Mouse (Mus musculus) MEL (cell line): ENCODE measurements around the gene Gfra1. TPM values are rescaled to one million over a fixed set of nuclear protein-coding genes. Genes with fewer than 3 reads are reported as not detected.

Source experiments
- DNase-seq: peaks from one replicate; pipeline ENCODE4 v3.0.0; 2011; ENCODE audit warnings: low read depth, low spot score
- H3K27ac ChIP-seq: 2 replicates; pipeline ENCODE4 v1.5.1; 2012; ENCODE audit warnings: low read depth, mild to moderate bottlenecking, control low read depth, low read length, moderate library complexity; ENCODE audit not compliant: control insufficient read depth
- H3K27me3 ChIP-seq, 2 experiments: fragments of 150-350 bp in 1 of 2; sonication (generic) in 1 of 2; 2 replicates each; pipeline ENCODE4 v1.6.1; 2012; ENCODE audit warnings: low read length in 2 of 2, mild to moderate bottlenecking in 2 of 2, improper control_type of control experiment in 1 of 2, moderate library complexity in 1 of 2; ENCODE audit not compliant: insufficient read depth in 2 of 2, control insufficient read depth in 1 of 2
- H3K36me3 ChIP-seq, 2 experiments: 2 replicates each; pipeline ENCODE4 v1.6.1; 2012 to 2014; ENCODE audit warnings: low read length in 2 of 2, improper control_type of control experiment in 1 of 2, inconsistent platforms in 1 of 2, mild to moderate bottlenecking in 1 of 2; ENCODE audit not compliant: insufficient read depth in 2 of 2, control insufficient read depth in 1 of 2
- H3K4me1 ChIP-seq, 2 experiments: fragments of 150-350 bp in 1 of 2; sonication (generic) in 1 of 2; 2 replicates each; pipeline ENCODE4 v1.6.1; 2012; ENCODE audit warnings: low read length in 2 of 2, improper control_type of control experiment in 1 of 2, mild to moderate bottlenecking in 1 of 2; ENCODE audit not compliant: insufficient read depth in 2 of 2, control insufficient read depth in 1 of 2
- H3K4me3 ChIP-seq, 2 experiments: fragments of 150-350 bp in 1 of 2; sonication (generic) in 1 of 2; 2 replicates each; pipeline ENCODE4 v1.5.1; 2012; ENCODE audit warnings: low read depth in 2 of 2, low read length in 2 of 2, mild to moderate bottlenecking in 2 of 2, moderate library complexity in 2 of 2, control low read depth in 1 of 2, improper control_type of control experiment in 1 of 2; ENCODE audit not compliant: control insufficient read depth in 1 of 2, insufficient read depth in 1 of 2
- H3K79me2 ChIP-seq: 2 replicates; pipeline ENCODE4 v1.6.1; 2012; ENCODE audit warnings: mild to moderate bottlenecking, low read length, moderate library complexity; ENCODE audit not compliant: control insufficient read depth, poor library complexity, insufficient read depth
- H3K9ac ChIP-seq: 2 replicates; pipeline ENCODE4 v1.6.1; 2012; ENCODE audit warnings: low read depth, mild to moderate bottlenecking, control low read depth, low read length, moderate library complexity; ENCODE audit not compliant: control insufficient read depth, poor library complexity, severe bottlenecking
- H3K9me3 ChIP-seq: fragments of 150-350 bp; sonication (generic); replicated peaks from 2 replicates; pipeline ENCODE4 v1.6.1; 2012; ENCODE audit warnings: mild to moderate bottlenecking, low read length, improper control_type of control experiment, moderate library complexity; ENCODE audit not compliant: insufficient read depth
- BHLHE40 ChIP-seq: IDR thresholded peaks from 2 replicates; pipeline ENCODE4 v1.6.1; 2012; ENCODE audit warnings: low read depth, mild to moderate bottlenecking, inconsistent platforms, low read length, improper control_type of control experiment, borderline replicate concordance
- E2F4 ChIP-seq: IDR thresholded peaks from 2 replicates; pipeline ENCODE4 v1.6.1; 2011; ENCODE audit warnings: low read depth, low read length, improper control_type of control experiment, borderline replicate concordance
- ELF1 ChIP-seq: IDR thresholded peaks from 2 replicates; pipeline ENCODE4 v1.6.1; 2014; ENCODE audit warnings: low read depth, mild to moderate bottlenecking, inconsistent platforms, low read length, improper control_type of control experiment, moderate library complexity
- EP300 ChIP-seq, 2 experiments: IDR thresholded peaks; 2 replicates each; pipeline ENCODE4 v1.6.1; 2011; ENCODE audit warnings: improper control_type of control experiment in 2 of 2, low read length in 2 of 2, low read depth in 1 of 2, mild to moderate bottlenecking in 1 of 2
- GATA1 ChIP-seq: IDR thresholded peaks from 2 replicates; pipeline ENCODE4 v1.6.1; 2011; ENCODE audit warnings: low read depth, low read length, improper control_type of control experiment
- HCFC1 ChIP-seq: IDR thresholded peaks from 2 replicates; pipeline ENCODE4 v1.6.1; 2012; ENCODE audit warnings: low read depth, mild to moderate bottlenecking, inconsistent platforms, low read length, improper control_type of control experiment, moderate library complexity
- KAT2A ChIP-seq: conservative IDR thresholded peaks from 2 replicates; pipeline ENCODE4 v1.6.1; 2012; ENCODE audit warnings: low read depth, low read length, improper control_type of control experiment, inconsistent platforms
- MAFK ChIP-seq: IDR thresholded peaks from 2 replicates; pipeline ENCODE4 v1.6.1; 2011; ENCODE audit warnings: low read depth, mild to moderate bottlenecking, low read length, improper control_type of control experiment, borderline replicate concordance
- MAZ ChIP-seq: IDR thresholded peaks from 2 replicates; pipeline ENCODE4 v1.6.1; 2012; ENCODE audit warnings: low read depth, mild to moderate bottlenecking, inconsistent platforms, low read length, improper control_type of control experiment
- POLR2A ChIP-seq, 2 experiments: IDR thresholded peaks; 2 replicates each; pipeline ENCODE4 v1.6.1; 2011 to 2012; ENCODE audit warnings: low read length in 2 of 2, mild to moderate bottlenecking in 2 of 2, control low read depth in 1 of 2, improper control_type of control experiment in 1 of 2, low read depth in 1 of 2, moderate library complexity in 1 of 2; ENCODE audit not compliant: control insufficient read depth in 1 of 2, insufficient read depth in 1 of 2, poor library complexity in 1 of 2
- POLR2AphosphoS2 ChIP-seq: IDR thresholded peaks from 2 replicates; pipeline ENCODE4 v1.6.1; 2011; ENCODE audit warnings: low read length, improper control_type of control experiment
- RAD21 ChIP-seq: IDR thresholded peaks from 2 replicates; pipeline ENCODE4 v1.6.1; 2011; ENCODE audit warnings: mild to moderate bottlenecking, low read depth, low read length, improper control_type of control experiment
- RCOR1 ChIP-seq: IDR thresholded peaks from 2 replicates; pipeline ENCODE4 v1.6.1; 2012; ENCODE audit warnings: low read depth, mild to moderate bottlenecking, inconsistent platforms, low read length, improper control_type of control experiment
- SMC3 ChIP-seq: IDR thresholded peaks from 2 replicates; pipeline ENCODE4 v1.6.1; 2011; ENCODE audit warnings: low read depth, low read length, improper control_type of control experiment
- TAL1 ChIP-seq: IDR thresholded peaks from 2 replicates; pipeline ENCODE4 v1.6.1; 2012; ENCODE audit warnings: mild to moderate bottlenecking, inconsistent platforms, low read length, moderate library complexity, mixed read lengths
- TBP ChIP-seq: IDR thresholded peaks from 2 replicates; pipeline ENCODE4 v1.8.0; 2011; ENCODE audit warnings: low read depth, low read length, improper control_type of control experiment
- TCF12 ChIP-seq: IDR thresholded peaks from 2 replicates; pipeline ENCODE4 v1.6.1; 2014; ENCODE audit warnings: low read depth, mild to moderate bottlenecking, inconsistent platforms, low read length, improper control_type of control experiment, moderate library complexity
- USF1 ChIP-seq: IDR thresholded peaks from 2 replicates; pipeline ENCODE4 v1.6.1; 2014; ENCODE audit warnings: low read depth, mild to moderate bottlenecking, inconsistent platforms, low read length, improper control_type of control experiment, moderate library complexity
- USF2 ChIP-seq, 2 experiments: IDR thresholded peaks; 2 replicates each; pipeline ENCODE4 v1.6.1; 2011 to 2012; ENCODE audit warnings: improper control_type of control experiment in 2 of 2, low read length in 2 of 2, borderline replicate concordance in 1 of 2, inconsistent platforms in 1 of 2, low read depth in 1 of 2, mild to moderate bottlenecking in 1 of 2; ENCODE audit not compliant: insufficient read depth in 1 of 2
- polyA plus RNA-seq, 2 experiments: library from polyadenylated mRNA; stranded (reverse) in 1 of 2; unstranded in 1 of 2; fragments of >175 nt in 1 of 2; fragments of >200 nt in 1 of 2; gene quantifications; 2 replicates each; pipeline versions ENCODE4 v1.2.1 to v1.2.4; 2012; ENCODE audit warnings: low replicate concordance in 2 of 2, low read depth in 1 of 2; ENCODE audit not compliant: insufficient read length in 2 of 2, insufficient read depth in 1 of 2, missing spikeins in 1 of 2
- total RNA-seq: library from RNA; depleted of rRNA; stranded (reverse); fragments of 300-350 nt; gene quantifications from 2 replicates; pipeline ENCODE4 v1.2.3, GENCODE M21; 2012; rRNA removed

The Gfra1 gene
- total and polyA plus RNA-seq, 3 experiments, result not detected

- no peaks in the 10 kb centered on the region for H3K9me3 ChIP-seq
- no peak for DNase-seq
- no peak for TF ChIP-seq KAT2A
- no peak for TF ChIP-seq GATA1
- TF ChIP-seq EP300 (IDR thresholded peaks at IDR 0.05; ENCODE audit: low read depth in 1 of 2, low read length in 2 of 2), result no peak
- no peak for TF ChIP-seq TAL1
- TF ChIP-seq MAZ, result no peak
- no peak for TF ChIP-seq POLR2A (IDR thresholded peaks at IDR 0.05; ENCODE audit: control insufficient read depth in 1 of 2, insufficient read depth in 1 of 2, low read depth in 1 of 2, low read length in 2 of 2, poor library complexity in 1 of 2)
- TF ChIP-seq BHLHE40, result no peak
- TF ChIP-seq HCFC1, result no peak
- TF ChIP-seq MAFK, result no peak
- no peak for TF ChIP-seq RAD21
- no peak for TF ChIP-seq TCF12
- no peak for TF ChIP-seq RCOR1
- TF ChIP-seq, all 39 proteins: peak for 0
- Histone ChIP-seq H3K27me3 (no peaks in the 10 kb centered on the region), H3K36me3 (no peaks in the 10 kb centered on the region), H3K27ac (no peak overlapping the region), H3K9ac (no peak overlapping the region), H3K4me1 (no peaks in the 10 kb centered on the region), H3K79me2 (no peaks in the 10 kb centered on the region), H3K4me3 (no peak overlapping the region)
These were observed 264.8 kb downstream of the Gfra1 start for GRCm38 (mm10) chr19:58190947-58191346.

- no peaks in the 10 kb centered on the region for H3K36me3 ChIP-seq
- DNase-seq, result no peak
- H3K9me3 ChIP-seq, result no peaks in the 10 kb centered on the region
- TF ChIP-seq RAD21 (no peak), E2F4 (no peak), ELF1 (no peak), POLR2AphosphoS2 (no peak), USF2 (IDR thresholded peaks at IDR 0.05; ENCODE audit: borderline replicate concordance in 1 of 2, insufficient read depth in 1 of 2, low read depth in 1 of 2, low read length in 2 of 2) (no peak), USF1 (no peak), SMC3 (no peak), MAZ (no peak), TBP (no peak)
- no peaks in the 10 kb centered on the region for H3K27me3 ChIP-seq
- H3K9ac ChIP-seq, result no peak overlapping the region
- no peaks in the 10 kb centered on the region for H3K79me2 ChIP-seq
- no peak overlapping the region for H3K4me3 ChIP-seq
- no peaks in the 10 kb centered on the region for H3K4me1 ChIP-seq
- no peak overlapping the region for H3K27ac ChIP-seq
These were observed 269.2 kb downstream of the Gfra1 start for GRCm38 (mm10) chr19:58186558-58186957.

Other genes starting within 250 kb of the Gfra1 start
- not detected in 2 replicates for gene Ccdc172, start 56.1 kb upstream of the Gfra1 start, total RNA-seq
- not detected for gene Ccdc172, start 56.1 kb upstream of the Gfra1 start, polyA plus RNA-seq
- gene Pnlip, start 196.6 kb upstream of the Gfra1 start, total RNA-seq, result not detected in 2 replicates
- gene Pnlip, start 196.6 kb upstream of the Gfra1 start, polyA plus RNA-seq, result not detected